Mouse (Mus musculus) C2C12 (cell line): ENCODE data around the gene Tmsb15b1. TPM values are rescaled to one million over a fixed set of nuclear protein-coding genes. Genes with fewer than 3 reads are reported as not detected.

Source experiments
- H3K27me3 ChIP-seq: one replicate; pipeline ENCODE4 v1.6.1; 2011; ENCODE audit not compliant: control insufficient read depth, insufficient read depth, insufficient read length
- H3K36me3 ChIP-seq: one replicate; pipeline ENCODE4 v1.6.1; 2011; ENCODE audit not compliant: control insufficient read depth, insufficient read depth
- H3K4me3 ChIP-seq: one replicate; pipeline ENCODE4 v1.5.1; 2011; ENCODE audit warnings: mild to moderate bottlenecking, control low read depth; ENCODE audit not compliant: poor library complexity, insufficient read depth, severe bottlenecking
- H3K79me2 ChIP-seq: one replicate; pipeline ENCODE4 v1.6.1; 2011; ENCODE audit not compliant: control insufficient read depth, insufficient read depth
- H3K79me3 ChIP-seq: one replicate; pipeline ENCODE4 v1.6.1; 2011; ENCODE audit warnings: low read depth, control low read depth
- H3ac ChIP-seq: one replicate; pipeline ENCODE3; 2011; ENCODE audit warnings: low read depth; ENCODE audit not compliant: control insufficient read depth, insufficient read length
- CEBPB ChIP-seq: IDR thresholded peaks from one replicate; pipeline ENCODE4 v1.6.1; 2011; ENCODE audit warnings: low read depth, mild to moderate bottlenecking, control low read depth, moderate library complexity
- CTCF ChIP-seq: IDR thresholded peaks from one replicate; pipeline ENCODE4 v1.5.1; 2011; ENCODE audit not compliant: control insufficient read depth, insufficient read depth, insufficient read length
- FOSL1 ChIP-seq: IDR thresholded peaks from one replicate; pipeline ENCODE4 v1.8.0; 2011; ENCODE audit warnings: mild to moderate bottlenecking, low read length; ENCODE audit not compliant: poor library complexity, insufficient read depth, severe bottlenecking
- MAX ChIP-seq: IDR thresholded peaks from one replicate; pipeline ENCODE4 v1.6.1; 2011; ENCODE audit warnings: mild to moderate bottlenecking, control low read depth
- MYOD1 ChIP-seq: IDR thresholded peaks from one replicate; pipeline ENCODE4 v1.6.1; 2011; ENCODE audit warnings: low read depth; ENCODE audit not compliant: control insufficient read depth, insufficient read length
- MYOG ChIP-seq: IDR thresholded peaks from one replicate; pipeline ENCODE4 v1.6.1; 2011; ENCODE audit not compliant: control insufficient read depth, insufficient read length; ENCODE audit errors: extremely low read depth
- USF1 ChIP-seq: IDR thresholded peaks from one replicate; pipeline ENCODE4 v1.6.1; 2011; ENCODE audit warnings: low read depth, mild to moderate bottlenecking, control low read depth, moderate library complexity
- long read RNA-seq, 2 experiments: library from polyadenylated mRNA; unstranded; transcript quantifications; one replicate each; pipeline ENCODE4 v2.0.0; 2019 to 2020
- polyA plus RNA-seq: library from polyadenylated mRNA; unstranded; fragments of >200 nt; fragmentation: generic; extraction: Trizol; gene quantifications from one replicate; pipeline ENCODE4 v1.2.1, GENCODE M21; 2012; ENCODE audit warnings: missing spikeins

The Tmsb15b1 gene
- polyA plus RNA-seq, result not detected
- long read RNA-seq, experiment 1, result 0 reads
- long read RNA-seq, experiment 2, result 0 reads

GRCm38 (mm10) chrX:136976424-136977084, at the start of gene Tmsb15b1, which contains the start of gene Tmsb15l:
Gene Tmsb15b1 (minus strand): TSS chrX:136976874.
Gene Tmsb15l (minus strand): TSS chrX:136976869.
- TF ChIP-seq MYOD1 (no peak), MYOG (no peak), CTCF (no peak), CEBPB (no peak), MAX (no peak), FOSL1 (no peak)
- Histone ChIP-seq H3ac (no peak within 1 kb of the TSS), H3K36me3 (no peaks in the 10 kb centered on the region), H3K4me3 (no peak within 1 kb of the TSS), H3K79me2 (no peaks in the 10 kb centered on the region), H3K27me3 (no peaks in the 10 kb centered on the region), H3K79me3 (no peaks in the 10 kb centered on the region)

- no peak overlapping the region for H3ac ChIP-seq
- no peaks in the 10 kb centered on the region for H3K36me3 ChIP-seq
- no peak overlapping the region for H3K4me3 ChIP-seq
- no peaks in the 10 kb centered on the region for H3K27me3 ChIP-seq
- no peaks in the 10 kb centered on the region for H3K79me2 ChIP-seq
- H3K79me3 ChIP-seq, result no peaks in the 10 kb centered on the region
- no peak for TF ChIP-seq FOSL1
- TF ChIP-seq CEBPB, result no peak
- TF ChIP-seq MAX, result no peak
- no peak for TF ChIP-seq USF1
- TF ChIP-seq MYOD1, result no peak
- TF ChIP-seq MYOG, result no peak
- TF ChIP-seq CTCF, result no peak
Measured at GRCm38 (mm10) chrX:137019310-137019709, 42.6 kb upstream of the Tmsb15b1 start.

- Histone ChIP-seq H3K27me3 (no peaks in the 10 kb centered on the region), H3K4me3 (no peak overlapping the region), H3K36me3 (no peaks in the 10 kb centered on the region), H3ac (no peak overlapping the region), H3K79me2 (no peaks in the 10 kb centered on the region), H3K79me3 (no peaks in the 10 kb centered on the region)
- TF ChIP-seq MYOD1, result no peak
- TF ChIP-seq CTCF, result no peak
- no peak for TF ChIP-seq FOSL1
- no peak for TF ChIP-seq USF1
- no peak for TF ChIP-seq CEBPB
- no peak for TF ChIP-seq MAX
- no peak for TF ChIP-seq MYOG
Measured at GRCm38 (mm10) chrX:137017668-137018067, 41.0 kb upstream of the Tmsb15b1 start.

GRCm38 (mm10) chrX:137015099-137015709, 38.5 kb upstream of the Tmsb15b1 start:
- H3K36me3 ChIP-seq, result no peaks in the 10 kb centered on the region
- TF ChIP-seq CTCF (no peak), FOSL1 (no peak), MAX (no peak), CEBPB (no peak), MYOD1 (no peak), USF1 (no peak), MYOG (no peak)
- H3K4me3 ChIP-seq, result no peak overlapping the region
- H3K79me3 ChIP-seq, result no peaks in the 10 kb centered on the region
- no peaks in the 10 kb centered on the region for H3K27me3 ChIP-seq
- H3K79me2 ChIP-seq, result no peaks in the 10 kb centered on the region
- no peak overlapping the region for H3ac ChIP-seq

GRCm38 (mm10) chrX:136996256-136996655, 19.6 kb upstream of the Tmsb15b1 start:
- no peaks in the 10 kb centered on the region for H3K79me2 ChIP-seq
- no peak for TF ChIP-seq MYOD1
- TF ChIP-seq CEBPB, result no peak
- no peak for TF ChIP-seq MYOG
- no peak for TF ChIP-seq USF1
- TF ChIP-seq MAX, result no peak
- TF ChIP-seq FOSL1, result no peak
- no peak for TF ChIP-seq CTCF
- no peaks in the 10 kb centered on the region for H3K27me3 ChIP-seq
- no peak overlapping the region for H3ac ChIP-seq
- H3K36me3 ChIP-seq, result no peaks in the 10 kb centered on the region
- H3K79me3 ChIP-seq, result no peaks in the 10 kb centered on the region
- no peak overlapping the region for H3K4me3 ChIP-seq
